Mouse (Mus musculus): ENCODE data around the gene Add1.

- no peak for TF ChIP-seq CTCF (IDR thresholded peaks at IDR 0.05; ENCODE audit: extremely low read depth, insufficient read depth, insufficient read length, insufficient replicate concordance)
- TF ChIP-seq POLR2A (IDR thresholded peaks at IDR 0.05; ENCODE audit: low read depth, low read length) = no peak
These were observed 1.9 kb upstream of the Add1 start for GRCm38 (mm10) chr5:34571551-34571950.

Measured in spleen, adult 2 months (tissue).